Mouse (Mus musculus) retina, postnatal 1 day (tissue): ENCODE results near the gene Usp5.
"Not testable (repeated sequence)": the region's sequence is repeated elsewhere in the genome, so short reads cannot be mapped to it uniquely, and the experiment has no call there.

Source experiments
- DNase-seq: peaks from one replicate; pipeline ENCODE4 v3.0.0-alpha.2; 2012

Gene Usp5

DNA sequence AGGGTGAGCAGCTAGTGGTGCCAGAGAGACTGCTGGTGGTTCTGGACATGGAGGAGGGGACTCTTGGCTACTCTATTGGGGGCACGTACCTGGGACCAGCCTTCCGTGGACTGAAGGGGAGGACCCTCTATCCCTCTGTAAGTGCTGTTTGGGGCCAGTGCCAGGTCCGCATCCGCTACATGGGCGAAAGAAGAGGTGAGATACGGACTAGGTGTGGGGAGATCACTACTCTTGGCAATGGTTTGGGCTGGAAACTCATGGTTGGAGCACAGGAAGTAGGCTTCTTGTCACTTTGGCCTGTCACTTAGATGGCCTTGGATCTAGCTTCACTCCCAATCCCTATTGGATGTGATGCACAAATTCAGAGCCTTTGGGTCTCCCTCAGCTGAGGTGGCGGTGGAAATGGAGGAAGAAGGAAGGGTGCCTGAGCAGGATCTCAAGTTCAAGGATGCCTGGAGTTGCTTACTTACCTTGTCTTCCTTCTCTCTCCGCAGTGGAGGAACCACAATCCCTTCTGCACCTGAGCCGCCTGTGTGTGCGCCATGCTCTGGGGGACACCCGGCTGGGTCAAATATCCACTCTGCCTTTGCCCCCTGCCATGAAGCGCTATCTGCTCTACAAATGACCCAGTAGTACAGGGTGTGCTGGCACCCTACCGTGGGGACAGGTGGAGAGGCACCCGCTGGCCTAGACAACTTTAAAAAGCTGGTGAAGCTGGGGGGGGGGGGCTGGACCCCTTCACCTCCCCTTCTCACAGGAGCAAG lies 19.3 kb downstream of the Usp5 start:
- DNase-seq = no peak

DNA sequence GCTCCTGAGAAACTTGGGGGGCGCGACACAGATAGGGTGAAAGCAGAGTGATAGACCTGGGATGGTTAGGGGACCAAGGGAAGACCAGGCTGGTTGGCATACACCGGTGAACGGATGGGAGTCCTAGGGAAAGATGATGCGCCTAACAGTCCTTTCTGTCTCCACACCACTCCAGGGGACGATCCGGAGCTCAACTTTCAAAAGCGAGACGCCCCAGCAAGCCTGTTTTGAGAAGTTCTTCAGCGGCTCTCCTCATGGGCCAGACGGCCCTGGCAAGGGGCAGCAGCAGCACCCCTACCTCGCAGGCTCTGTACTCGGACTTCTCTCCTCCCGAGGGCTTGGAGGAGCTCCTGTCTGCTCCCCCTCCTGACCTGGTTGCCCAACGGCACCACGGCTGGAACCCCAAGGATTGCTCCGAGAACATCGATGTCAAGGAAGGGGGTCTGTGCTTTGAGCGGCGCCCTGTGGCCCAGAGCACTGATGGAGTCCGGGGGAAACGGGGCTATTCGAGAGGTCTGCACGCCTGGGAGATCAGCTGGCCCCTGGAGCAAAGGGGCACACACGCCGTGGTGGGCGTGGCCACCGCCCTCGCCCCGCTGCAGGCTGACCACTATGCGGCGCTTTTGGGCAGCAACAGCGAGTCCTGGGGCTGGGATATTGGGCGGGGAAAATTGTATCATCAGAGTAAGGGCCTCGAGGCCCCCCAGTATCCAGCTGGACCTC lies 20.1 kb downstream of the Usp5 start:
- peak; percentile 92 for DNase-seq

DNA sequence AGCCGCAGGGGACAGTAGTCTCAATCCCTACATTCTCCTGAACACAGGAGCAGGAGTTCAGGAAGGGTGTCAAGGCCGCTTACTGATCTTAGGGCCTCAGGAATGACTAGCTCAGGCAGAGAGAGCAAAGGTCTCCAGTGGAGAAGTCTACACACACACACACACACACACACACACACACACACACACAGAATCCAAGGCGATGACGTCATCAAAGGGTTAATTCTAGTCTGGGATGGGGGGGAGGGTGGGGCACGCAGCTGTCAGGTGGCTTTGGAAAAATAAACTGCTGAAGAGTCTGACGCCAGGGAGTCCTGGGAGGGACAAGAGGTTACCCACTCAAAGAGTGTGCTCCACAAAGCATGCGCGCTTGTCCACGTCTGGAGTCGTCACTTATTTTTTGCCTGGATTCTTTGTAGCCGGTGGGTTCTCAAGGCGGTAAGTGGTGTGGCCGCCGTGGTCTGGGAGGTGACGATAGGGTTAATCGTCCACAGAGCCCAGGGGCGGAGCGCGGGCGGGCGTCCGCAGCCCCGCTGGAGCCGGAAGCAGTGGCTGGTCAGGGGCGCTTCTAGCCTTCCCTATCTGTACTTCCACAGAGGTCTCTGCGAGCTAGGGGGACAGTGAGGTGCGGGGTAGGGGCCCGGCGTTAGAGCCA lies 20.8 kb downstream of the Usp5 start, which contains the start of gene Spsb2:
Spsb2 (plus strand) TSS at position 304 of the 655 bp plus-strand sequence.
- DNase-seq = peak; percentile 85

DNA sequence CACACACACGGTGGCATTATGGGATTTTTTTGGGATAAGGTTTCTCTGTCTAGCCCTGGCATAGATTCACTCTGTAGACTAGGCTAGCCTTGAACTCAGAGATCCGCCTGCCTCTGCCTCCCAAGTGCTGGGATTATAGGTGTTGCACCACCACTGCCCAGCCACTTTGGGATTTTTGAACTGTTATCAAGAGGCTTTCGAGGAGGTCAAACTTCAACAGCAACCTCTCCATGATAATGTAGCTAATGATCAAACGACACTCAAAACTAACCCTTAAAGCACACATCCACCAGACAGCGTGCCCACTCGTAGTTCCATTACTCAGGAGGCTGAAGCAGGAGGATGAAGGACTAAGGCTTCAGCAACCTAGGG lies 21.3 kb downstream of the Usp5 start:
- no peak for DNase-seq

DNA sequence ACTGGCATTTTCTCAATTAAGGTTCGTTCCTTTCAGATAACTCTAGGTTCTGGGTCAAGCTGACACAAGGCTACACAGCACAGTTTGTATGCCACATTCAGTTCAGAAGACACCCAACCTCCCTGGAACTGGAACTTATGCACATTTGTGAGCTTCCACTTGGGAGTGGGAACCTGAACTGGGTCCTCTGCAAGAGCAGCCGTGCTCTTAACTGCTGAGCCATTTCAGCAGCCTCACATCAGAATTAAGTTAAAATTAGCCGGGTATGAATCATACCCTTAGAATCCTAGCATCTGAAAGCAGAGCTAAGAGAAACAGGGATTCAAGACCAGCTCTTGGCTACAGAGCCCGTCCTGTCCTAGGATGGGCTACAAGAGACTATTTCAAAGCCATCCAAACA lies 21.9 kb downstream of the Usp5 start:
- DNase-seq = no peak

DNA sequence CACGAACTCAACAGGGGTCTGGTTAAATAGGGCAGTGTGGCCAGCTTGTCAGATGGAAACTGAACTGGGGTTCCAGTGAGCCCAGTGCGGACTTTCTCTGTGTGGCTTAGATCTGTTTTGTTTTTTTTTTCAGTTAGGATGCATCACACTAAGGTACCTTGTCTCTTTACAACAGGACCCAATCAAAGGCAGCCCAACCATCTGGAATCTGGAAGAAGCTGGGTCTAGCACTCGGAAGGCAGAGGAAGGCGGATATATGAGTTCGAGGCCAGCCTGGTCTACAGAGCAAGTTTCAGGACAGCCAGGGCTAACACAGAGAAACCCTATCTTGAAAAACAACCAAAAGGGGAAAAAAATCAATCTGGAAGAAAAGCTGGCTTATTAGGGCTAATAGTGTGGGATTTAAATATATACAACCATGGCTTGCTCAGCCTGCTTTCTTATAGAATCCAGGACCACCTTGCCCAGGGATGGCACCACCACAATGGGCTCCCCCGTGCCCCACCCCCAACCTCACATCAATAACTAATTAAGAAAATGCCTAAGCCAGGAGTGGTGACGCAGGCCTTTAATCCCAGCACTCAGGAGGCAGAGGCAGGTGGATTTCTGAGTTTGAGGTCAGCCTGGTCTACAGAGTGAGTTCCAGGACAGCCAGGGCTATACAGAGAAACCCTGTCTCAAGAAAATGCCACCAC lies 22.7 kb downstream of the Usp5 start:
- DNase-seq = no peak

DNA sequence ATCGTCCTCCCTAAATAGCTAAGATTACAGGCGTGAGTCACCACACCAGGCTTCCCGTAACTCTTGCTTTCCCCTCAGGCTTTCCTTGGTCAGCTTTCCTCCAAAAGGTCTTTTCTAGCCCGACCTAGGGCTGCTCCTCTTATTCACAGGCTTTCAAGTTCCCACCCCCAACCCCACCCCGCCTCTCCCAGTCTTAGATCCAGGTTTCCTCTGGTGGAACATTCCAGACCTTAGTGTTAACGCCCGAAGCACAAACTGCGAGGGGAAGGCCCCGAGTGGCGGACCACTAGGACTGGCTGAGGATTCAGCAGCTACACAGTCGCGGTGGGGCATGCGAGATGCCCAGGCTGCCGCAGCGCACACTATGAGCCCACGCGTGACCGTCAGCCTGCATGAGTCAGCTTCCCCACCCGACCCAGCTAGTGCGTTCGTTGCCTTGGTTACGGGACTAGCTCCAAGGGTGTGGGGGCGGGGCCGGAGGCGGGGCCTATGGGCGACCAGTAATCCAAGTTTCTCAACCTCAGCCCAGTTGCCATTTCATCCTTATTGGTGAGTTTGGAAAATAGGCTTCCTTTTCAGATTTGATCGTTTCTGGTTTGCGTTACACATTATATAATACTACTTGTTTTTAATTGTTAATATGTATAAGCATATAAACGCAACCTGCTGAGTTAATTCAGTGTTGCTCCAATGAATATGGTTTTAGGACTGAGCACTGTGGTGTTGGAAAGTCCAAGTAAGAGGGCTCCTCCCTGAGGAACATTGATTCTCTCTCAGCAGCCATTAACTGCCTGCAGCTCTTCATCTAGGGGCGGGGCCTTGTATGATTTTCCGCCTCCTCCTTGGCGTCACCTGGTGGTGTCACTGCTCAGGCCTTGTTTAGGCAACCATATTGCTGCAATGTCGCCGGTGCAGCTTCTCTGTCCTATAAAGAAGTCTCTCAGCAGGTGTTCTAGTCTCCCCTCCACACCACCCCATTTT lies 23.7 kb downstream of the Usp5 start:
- DNase-seq = peak; percentile 95

DNA sequence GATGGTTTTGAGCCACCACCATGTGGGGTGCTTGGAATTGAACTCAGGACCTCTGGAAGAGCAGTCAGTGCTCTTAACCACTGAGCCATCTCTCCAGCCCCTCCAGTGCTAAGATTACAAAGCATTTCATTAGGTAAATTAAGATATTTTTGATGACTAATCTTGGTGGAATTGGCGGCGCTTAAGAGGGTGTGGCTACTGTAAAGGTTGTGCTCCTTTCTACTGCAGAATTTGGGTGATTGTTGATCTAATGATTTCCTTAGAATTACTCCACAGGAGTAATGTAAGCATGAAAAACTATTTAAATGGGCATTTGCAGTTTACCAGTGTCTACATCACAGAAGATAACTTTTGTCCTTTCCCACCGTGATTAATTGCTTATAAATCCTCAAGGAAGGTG lies 24.9 kb downstream of the Usp5 start:
- DNase-seq = no peak

DNA sequence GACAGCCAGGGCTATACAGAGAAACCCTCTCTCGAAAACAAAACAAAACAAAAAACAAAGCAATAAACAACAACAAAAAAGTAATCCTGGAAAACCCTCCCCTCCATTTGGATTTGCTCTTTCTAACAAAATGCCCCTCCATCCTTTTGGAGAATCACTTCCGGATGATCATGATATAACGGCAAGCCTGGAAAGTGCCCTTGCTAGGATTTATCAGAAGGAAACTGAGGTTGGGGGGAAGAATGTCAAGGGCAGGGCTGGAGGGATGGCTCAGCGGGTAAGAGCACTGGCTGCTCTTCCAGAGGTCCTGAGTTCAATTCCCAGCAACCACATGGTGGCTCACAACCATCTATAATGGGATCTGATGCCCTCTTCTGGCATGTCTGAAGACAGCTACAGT lies 25.6 kb downstream of the Usp5 start:
- not testable (repeated sequence) for DNase-seq

DNA sequence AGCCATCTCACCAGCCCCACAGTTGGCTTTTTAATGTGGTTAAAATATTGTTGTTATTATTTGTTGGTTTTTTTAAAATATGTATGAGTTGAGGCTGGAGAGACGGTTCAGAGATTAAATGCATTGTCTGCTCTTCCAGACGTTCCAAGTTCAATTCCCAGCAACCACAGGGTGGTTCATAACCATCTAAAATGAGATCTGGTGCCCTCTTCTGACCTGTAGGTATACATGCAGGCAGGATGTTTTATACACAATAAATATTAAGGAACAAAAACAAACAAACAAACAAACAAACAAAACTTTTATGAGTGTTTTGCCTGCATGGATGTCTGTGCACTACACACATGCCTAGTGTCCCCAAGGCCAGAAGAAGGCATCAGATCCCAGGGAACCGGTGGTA lies 26.2 kb downstream of the Usp5 start:
- no peak for DNase-seq

DNA sequence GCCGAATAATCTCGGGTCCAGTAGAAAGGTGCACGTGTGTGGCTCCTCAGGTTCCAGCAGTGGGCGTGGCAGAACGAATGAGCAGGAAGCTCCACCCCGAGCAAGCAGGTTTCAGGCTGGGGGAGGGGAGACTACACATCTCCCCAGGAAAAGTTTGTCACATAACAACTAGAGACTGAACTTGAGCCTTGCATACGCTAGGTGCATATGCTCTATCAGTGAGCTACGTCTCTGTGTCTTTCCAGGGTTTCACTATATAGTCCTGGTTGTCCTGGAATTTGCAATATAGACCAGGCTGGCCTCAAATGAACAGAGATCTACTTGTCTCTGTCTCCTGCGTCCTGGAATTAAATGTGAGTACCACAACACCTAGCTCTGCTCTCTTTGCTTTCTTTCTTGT lies 26.9 kb downstream of the Usp5 start:
- not testable (repeated sequence) for DNase-seq

DNA sequence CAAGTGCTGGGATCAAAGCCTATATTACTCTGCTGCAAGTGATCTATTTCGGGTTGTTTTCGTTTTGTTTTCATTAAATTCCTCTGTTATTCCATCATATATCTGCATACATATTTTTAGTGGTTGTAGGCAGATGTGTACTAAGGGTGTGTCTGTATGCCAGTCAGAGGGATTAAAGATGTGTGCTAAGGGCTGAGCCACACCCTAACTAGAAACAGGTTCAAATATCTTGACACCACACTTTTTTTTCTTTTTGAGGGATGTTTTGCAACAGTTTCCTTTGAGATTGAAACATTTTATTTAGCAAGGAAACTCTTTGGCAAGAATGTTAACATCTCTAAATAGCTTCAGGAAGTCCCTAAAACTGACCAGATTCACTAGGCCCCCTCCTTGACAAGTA lies 33.1 kb downstream of the Usp5 start:
- DNase-seq = no peak

DNA sequence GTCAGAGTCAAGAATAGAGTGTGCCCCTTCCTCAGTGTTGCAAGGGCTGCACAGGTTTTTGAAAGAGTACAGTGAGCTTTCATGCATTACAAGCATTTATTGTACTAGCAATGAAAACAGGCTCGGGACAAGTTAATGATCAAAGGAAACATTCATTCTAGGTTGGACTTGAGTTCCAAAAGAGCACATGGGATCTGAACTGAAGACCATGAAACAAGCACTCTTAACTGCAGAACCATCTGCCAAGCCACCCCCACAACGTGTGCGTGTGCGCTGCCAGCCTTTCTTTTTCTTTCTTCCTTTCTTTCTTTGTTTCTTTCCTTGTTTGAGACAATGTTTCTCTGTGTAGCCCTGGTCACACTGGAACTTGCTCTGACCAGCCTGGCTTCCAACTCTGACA lies 33.5 kb downstream of the Usp5 start:
- DNase-seq = no peak

DNA sequence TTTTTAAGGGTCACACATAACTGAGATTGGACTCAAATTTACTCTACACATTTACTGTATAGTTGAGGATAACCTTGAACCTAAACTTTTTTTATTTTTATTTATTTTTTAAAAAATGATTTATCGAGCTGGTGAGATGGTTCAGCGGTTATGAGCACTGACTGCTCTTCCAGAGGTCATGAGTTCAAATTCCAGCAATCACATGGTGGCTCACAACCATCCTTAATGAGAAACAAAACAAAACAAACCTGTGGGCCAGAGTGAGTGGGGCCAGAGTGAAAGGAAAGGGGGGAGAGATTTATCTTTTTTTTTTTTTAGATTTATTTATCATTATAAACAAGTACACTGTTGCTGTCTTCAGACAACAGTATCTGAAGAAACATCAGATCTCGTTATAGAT lies 37.4 kb downstream of the Usp5 start:
- DNase-seq = no peak

DNA sequence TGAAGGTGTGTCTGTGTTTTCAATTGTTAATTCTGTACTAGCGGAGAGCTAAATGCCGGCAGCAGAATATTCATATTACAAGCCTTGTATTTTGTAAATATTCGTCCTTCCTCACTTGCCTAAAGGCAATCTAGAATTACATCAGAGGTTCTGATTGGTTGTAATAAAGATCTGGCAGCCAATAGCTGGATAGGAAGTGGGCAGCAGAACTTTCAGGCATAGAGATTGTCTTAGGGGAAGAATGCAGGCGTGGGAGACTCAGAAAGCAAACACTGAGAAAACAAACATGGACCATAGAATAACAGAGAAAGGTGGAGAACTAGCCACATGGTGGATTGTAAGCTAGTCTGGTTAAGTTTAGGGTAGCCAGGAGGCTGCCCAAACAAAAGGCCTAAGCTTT lies 39.2 kb downstream of the Usp5 start:
- DNase-seq = no peak

DNA sequence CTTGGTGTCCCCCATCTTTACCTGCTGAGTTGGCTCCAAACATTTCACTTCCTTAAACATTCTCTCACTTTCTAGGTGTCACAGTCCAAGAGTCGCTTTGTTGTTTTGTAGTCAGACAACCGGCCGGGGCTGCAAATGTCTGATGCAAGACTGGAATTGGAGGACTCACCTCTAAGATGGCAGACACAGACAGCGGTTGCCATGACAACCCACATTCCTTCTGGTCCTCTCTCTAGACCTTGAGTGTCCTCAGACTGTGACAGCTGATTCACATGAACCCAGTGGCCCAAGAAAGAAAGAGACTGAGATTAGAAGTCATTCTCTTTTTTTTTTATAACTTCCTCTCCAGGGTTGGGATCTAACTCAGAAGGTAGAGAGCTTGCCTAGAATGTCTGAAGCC lies 39.8 kb downstream of the Usp5 start:
- no peak for DNase-seq

DNA sequence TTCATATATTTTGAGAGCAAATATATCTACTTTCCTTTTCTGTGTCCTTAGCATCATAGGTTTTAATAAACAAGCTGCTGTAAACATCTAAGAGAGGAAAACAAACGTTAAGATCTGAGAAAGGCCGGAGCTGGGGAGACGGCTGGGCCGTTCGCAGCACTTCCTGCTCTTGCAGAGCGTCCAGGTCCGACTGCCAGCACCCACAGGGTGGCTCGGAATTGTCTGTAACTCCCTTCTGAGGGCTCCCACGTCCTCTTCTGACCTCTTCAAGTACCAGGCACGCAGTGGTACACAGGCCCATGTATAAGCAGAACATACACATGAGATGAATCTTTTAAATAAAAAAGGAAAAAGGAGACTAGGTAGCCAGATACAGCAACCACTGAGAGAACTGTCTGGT lies 41.6 kb downstream of the Usp5 start:
- DNase-seq = no peak

DNA sequence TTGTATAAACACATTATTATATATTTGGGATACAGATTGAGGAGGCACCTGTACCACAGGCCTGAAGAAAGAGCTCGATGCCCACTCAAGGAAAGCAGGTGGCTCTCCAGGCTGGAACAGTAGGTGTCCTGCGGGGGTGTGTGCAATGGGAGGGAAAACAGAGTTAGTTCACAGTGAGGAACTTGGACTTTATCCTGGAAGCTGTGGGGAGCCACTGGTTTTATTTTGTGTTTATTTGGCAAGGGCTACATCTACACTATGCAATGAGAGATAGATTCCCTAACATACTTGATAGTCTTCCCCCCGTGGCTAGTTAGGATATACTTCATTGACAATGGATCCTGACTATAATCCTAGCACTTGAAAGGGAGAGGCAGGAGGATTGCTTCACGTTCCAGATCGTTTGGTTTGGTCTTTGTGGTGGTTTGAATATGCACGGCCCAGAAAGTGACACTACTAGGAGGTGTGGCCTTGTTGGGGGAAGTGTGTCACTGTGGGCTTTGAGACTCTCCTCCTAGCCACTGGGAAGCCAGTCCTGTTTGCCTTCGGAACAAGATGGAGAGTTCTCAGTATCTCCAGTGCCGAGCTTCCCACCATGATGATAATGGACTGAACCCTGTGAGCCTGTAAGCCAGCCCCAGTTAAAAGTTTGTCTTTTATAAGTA lies 42.4 kb downstream of the Usp5 start:
- DNase-seq = no peak

DNA sequence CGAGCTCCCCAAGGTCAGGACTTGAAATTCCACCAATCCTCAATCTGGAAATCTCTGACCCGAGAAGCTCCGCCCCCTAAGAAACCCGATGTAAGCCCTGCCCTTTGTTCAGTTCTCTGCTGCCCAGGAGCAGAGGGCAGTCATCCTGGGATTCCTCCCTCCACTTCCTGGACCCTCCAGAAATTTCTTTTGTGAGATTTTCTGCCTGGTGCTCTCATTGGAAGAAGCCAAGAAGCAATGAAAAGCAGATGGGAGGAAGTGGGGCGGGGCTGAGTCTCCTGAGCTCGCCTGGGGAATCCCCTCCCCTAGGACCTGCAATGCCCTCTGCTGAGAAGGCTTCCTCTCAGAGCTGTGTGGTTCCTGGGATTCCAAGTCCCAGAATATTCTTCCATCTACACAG lies 46.8 kb downstream of the Usp5 start:
- DNase-seq = peak; percentile 62

DNA sequence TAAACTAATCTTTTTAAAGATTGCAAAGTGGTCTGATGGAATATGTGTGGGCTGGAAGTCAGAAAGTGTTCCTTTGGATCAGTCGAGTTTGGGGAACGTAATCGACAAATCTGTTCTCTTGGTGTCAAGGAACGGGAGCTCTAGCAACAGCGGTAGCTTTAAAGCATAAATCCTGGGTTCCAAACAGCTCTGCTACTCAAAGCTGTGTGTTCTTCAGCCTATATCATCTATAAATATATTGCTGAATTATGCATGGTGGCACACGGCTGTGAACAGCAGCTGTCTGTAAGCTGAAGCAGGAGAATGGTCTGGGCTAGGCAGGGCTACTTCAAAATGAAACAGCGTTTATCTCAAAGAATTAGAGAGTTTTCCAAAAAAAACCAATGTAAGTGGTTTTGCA lies 48.4 kb downstream of the Usp5 start:
- no peak for DNase-seq

DNA sequence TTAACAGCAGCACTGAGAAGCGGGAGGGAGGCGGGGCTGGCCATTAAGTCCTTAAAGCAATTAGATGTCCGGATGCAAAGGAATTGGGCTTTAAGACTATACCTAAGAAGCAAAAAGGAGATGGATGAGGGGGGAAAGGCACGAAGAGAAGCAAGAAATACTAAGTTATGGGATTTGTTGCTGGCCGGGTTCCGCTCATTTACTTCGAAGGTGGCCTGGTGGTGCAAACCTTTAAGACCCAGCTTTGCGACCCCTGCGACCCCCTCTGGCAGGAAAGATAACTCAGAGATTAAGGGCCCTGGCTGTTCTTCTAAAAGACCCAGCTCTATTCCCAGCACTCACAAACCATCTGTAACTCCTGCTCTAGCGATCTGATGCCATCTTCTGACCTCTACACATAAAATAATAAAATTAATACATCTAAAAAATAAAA lies 49.3 kb downstream of the Usp5 start:
- DNase-seq = no peak
